Mouse (Mus musculus) liver, adult 2 months (tissue): ENCODE data around the gene March5.

Experiments used
- CTCF ChIP-seq: fragments of 200-500 bp; IDR thresholded peaks from 2 replicates; pipeline ENCODE4 v1.5.1; 2011; ENCODE audit warnings: low read depth, low read length, control low read depth
- POLR2A ChIP-seq: fragments of 200-500 bp; IDR thresholded peaks from 2 replicates; pipeline ENCODE4 v1.6.1; 2011; ENCODE audit warnings: low read length, control low read depth; ENCODE audit not compliant: insufficient read depth; ENCODE audit errors: extremely low read depth

DNA sequence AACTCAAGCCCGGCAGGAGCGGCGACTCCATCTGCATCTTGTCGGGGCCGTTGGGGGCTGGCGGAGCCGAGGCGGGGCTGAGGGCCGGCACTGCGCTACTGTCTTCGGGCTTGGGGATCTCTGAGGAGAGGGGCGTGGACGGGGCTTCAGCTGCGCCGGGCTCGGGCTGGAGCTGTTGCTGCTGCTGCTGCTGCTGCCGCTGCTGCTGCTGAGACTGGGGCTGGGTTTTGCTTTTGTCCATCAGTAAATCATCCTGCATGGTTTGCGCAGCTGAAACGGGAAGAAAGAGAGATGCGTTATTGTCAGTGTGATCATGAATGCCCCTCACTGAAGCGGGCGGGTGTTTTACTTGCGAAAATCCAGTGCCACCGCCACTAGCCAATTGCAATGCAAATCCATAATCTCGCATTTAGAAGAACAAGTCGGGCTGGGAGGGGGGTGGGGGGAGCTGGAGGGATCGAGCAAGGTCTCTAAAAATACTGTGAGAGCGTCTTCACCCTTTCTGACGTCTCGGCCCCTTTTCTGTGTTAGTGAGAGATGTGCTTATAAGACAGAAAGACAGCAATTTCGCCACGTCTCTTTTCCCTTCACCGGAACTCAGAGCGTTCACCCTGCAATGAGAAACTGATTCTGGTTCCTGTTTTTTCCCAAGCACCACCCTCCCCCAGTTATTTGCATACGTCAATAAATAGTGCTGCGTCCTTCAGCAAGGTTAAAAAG is 32.5 kb upstream of the March5 start:
- TF ChIP-seq CTCF (no peak), POLR2A (no peak)
